Mouse (Mus musculus) spleen, adult 2 months (tissue): ENCODE data around the gene Rtcb. TPM values are rescaled to one million over a fixed set of nuclear protein-coding genes. Genes with fewer than 3 reads are reported as not detected.

Experiments
- DNase-seq, 2 experiments: peaks; one replicate each; pipeline versions ENCODE4 v3.0.0 to v3.0.0-alpha.2; 2012 to 2021; ENCODE audit warnings: low spot score in 2 of 2, low read depth in 1 of 2
- H3K27ac ChIP-seq: fragments of 200-500 bp; 2 replicates; pipeline ENCODE4 v1.5.1; 2012; ENCODE audit warnings: low read length, inconsistent platforms; ENCODE audit not compliant: insufficient read depth
- H3K27me3 ChIP-seq: fragments of 200-500 bp; 2 replicates; pipeline ENCODE4 v1.6.1; 2012; ENCODE audit warnings: mild to moderate bottlenecking, moderate library complexity, low read length, inconsistent platforms; ENCODE audit not compliant: control insufficient read depth, insufficient read depth
- H3K36me3 ChIP-seq: fragments of 200-500 bp; 2 replicates; pipeline ENCODE4 v1.6.1; 2012; ENCODE audit warnings: mild to moderate bottlenecking, low read length, inconsistent platforms; ENCODE audit not compliant: control insufficient read depth, insufficient read depth
- H3K4me1 ChIP-seq: fragments of 200-500 bp; 2 replicates; pipeline ENCODE4 v1.6.1; 2011; ENCODE audit warnings: inconsistent platforms; ENCODE audit not compliant: control insufficient read depth, insufficient read depth, insufficient read length
- H3K4me3 ChIP-seq: fragments of 200-500 bp; 2 replicates; pipeline ENCODE4 v1.5.1; 2011; ENCODE audit warnings: mild to moderate bottlenecking, inconsistent platforms; ENCODE audit not compliant: insufficient read depth, insufficient read length; ENCODE audit errors: extremely low read depth
- CTCF ChIP-seq: fragments of 200-500 bp; IDR thresholded peaks from 2 replicates; pipeline ENCODE4 v1.5.1; 2011; ENCODE audit warnings: mild to moderate bottlenecking, inconsistent platforms; ENCODE audit not compliant: insufficient read depth, insufficient read length, insufficient replicate concordance; ENCODE audit errors: extremely low read depth
- POLR2A ChIP-seq: fragments of 200-500 bp; IDR thresholded peaks from 2 replicates; pipeline ENCODE4 v1.6.1; 2011; ENCODE audit warnings: low read depth, low read length, inconsistent platforms
- WGBS: fragments of 180-500 bp; shearing (Covaris S2); methylation state at CpG from one replicate; pipeline ENCODE4 v1.1.7; 2018; 5-methylcytosine and 5-hydroxymethylcytosine counted together
- polyA plus RNA-seq: library from polyadenylated mRNA; depleted of rRNA; stranded (reverse); fragments of >200 nt; gene quantifications from 2 replicates; pipeline ENCODE4 v1.2.3, GENCODE M21; 2012

Rtcb gene
- polyA plus RNA-seq, 1 experiment, result 38.2 TPM

GRCm38 (mm10) chr10:85972915-85973314, 15.3 kb upstream of the Rtcb start:
- H3K36me3 ChIP-seq, result no peaks in the 10 kb centered on the region
- TF ChIP-seq CTCF, result no peak
- TF ChIP-seq POLR2A, result no peak
- no peaks in the 10 kb centered on the region for H3K4me1 ChIP-seq
- H3K27ac ChIP-seq, result no peak overlapping the region
- H3K4me3 ChIP-seq, result no peak overlapping the region
- no peaks in the 10 kb centered on the region for H3K27me3 ChIP-seq
- 89% methylated on average over 4 of the region's 4 CpGs for WGBS
- DNase-seq, result no peak

GRCm38 (mm10) chr10:85971826-85972225, 14.2 kb upstream of the Rtcb start:
- TF ChIP-seq POLR2A, result no peak
- 89% methylated on average over 9 of the region's 9 CpGs for WGBS
- no peak overlapping the region for H3K27ac ChIP-seq
- DNase-seq, result no peak
- no peaks in the 10 kb centered on the region for H3K36me3 ChIP-seq
- no peaks in the 10 kb centered on the region for H3K4me1 ChIP-seq
- H3K4me3 ChIP-seq, result no peak overlapping the region
- no peaks in the 10 kb centered on the region for H3K27me3 ChIP-seq

- Histone ChIP-seq H3K27ac (no peak overlapping the region), H3K4me3 (no peak overlapping the region), H3K36me3 (no peaks in the 10 kb centered on the region), H3K4me1 (no peaks in the 10 kb centered on the region), H3K27me3 (no peaks in the 10 kb centered on the region)
- 40% methylated on average over 8 of the region's 8 CpGs for WGBS
- DNase-seq, result peak in 1 of 2 experiments; percentile 5
- TF ChIP-seq POLR2A, result no peak
These were observed 12.4 kb upstream of the Rtcb start for GRCm38 (mm10) chr10:85969894-85970620.

GRCm38 (mm10) chr10:85968731-85969130, 11.1 kb upstream of the Rtcb start:
- TF ChIP-seq POLR2A (no peak), CTCF (no peak)
- no peak for DNase-seq
- H3K27ac ChIP-seq, result no peak overlapping the region
- H3K4me1 ChIP-seq, result no peaks in the 10 kb centered on the region
- H3K27me3 ChIP-seq, result no peaks in the 10 kb centered on the region
- WGBS, result 67% methylated on average over 2 of the region's 2 CpGs
- H3K4me3 ChIP-seq, result no peak overlapping the region
- no peaks in the 10 kb centered on the region for H3K36me3 ChIP-seq

- DNase-seq, result peak; percentile 26 to 62
- H3K4me3 ChIP-seq, result no peak overlapping the region
- 18% methylated on average over 7 of the region's 7 CpGs for WGBS
- TF ChIP-seq CTCF, result peak; percentile 56; the same call in 1 of the 2 replicates
- no peak for TF ChIP-seq POLR2A
- no peak overlapping the region for H3K27ac ChIP-seq
- H3K27me3 ChIP-seq, result no peaks in the 10 kb centered on the region
- no peaks in the 10 kb centered on the region for H3K4me1 ChIP-seq
- no peaks in the 10 kb centered on the region for H3K36me3 ChIP-seq
These were observed 10.6 kb upstream of the Rtcb start for GRCm38 (mm10) chr10:85968157-85968634.

GRCm38 (mm10) chr10:85967411-85968156, 10.0 kb upstream of the Rtcb start:
- no peak for DNase-seq
- no peak for TF ChIP-seq CTCF
- no peak for TF ChIP-seq POLR2A
- no peaks in the 10 kb centered on the region for H3K27me3 ChIP-seq
- no peak overlapping the region for H3K27ac ChIP-seq
- no peaks in the 10 kb centered on the region for H3K36me3 ChIP-seq
- 74% methylated on average over 17 of the region's 17 CpGs for WGBS
- H3K4me1 ChIP-seq, result no peaks in the 10 kb centered on the region
- no peak overlapping the region for H3K4me3 ChIP-seq

GRCm38 (mm10) chr10:85966476-85966875, 8.9 kb upstream of the Rtcb start:
- Histone ChIP-seq H3K27ac (no peak overlapping the region), H3K4me3 (no peak overlapping the region), H3K36me3 (no peaks in the 10 kb centered on the region), H3K27me3 (no peaks in the 10 kb centered on the region), H3K4me1 (no peaks in the 10 kb centered on the region)
- WGBS, result 70% methylated on average over 2 of the region's 2 CpGs
- no peak for DNase-seq
- TF ChIP-seq CTCF (no peak), POLR2A (no peak)
